29 mouse cellular contexts compared by ENCODE assay signal in the genomic region with DNA sequence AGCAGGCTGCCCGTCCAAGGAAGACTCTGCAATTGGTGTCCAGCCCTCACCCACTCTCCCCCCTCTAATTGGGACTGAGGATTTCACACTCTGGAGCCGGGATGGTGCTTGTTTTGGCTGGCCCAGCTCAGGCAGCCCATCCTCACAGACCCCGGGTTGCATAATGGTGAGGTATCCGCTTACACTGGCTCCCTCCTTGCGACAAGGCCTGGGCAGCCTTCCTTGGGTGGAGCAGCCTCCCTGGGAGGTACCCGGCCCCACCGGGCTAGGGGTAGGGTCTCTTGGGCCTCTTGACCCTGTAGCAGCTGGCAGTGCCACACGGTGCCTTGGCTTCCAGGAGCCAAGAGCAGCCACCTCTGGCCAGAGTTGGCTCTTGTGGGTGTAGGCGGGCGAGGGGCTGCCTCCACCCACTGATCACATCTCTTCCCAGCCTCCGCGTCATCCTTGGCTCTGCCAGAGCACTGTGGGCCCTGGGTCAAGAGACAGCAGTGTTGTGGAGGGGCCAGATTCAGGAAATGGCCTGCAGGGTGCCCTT. TPM values are rescaled to one million over a fixed set of nuclear protein-coding genes. Genes with fewer than 3 reads are reported as not detected.
A peak's percentile ranks its signal among the peaks of the same experiment; 100 is the strongest.
DNase-seq lines count a peak whose midpoint lies in the region; ATAC-seq lines count a peak whose summit lies in the region.
"Had no signal": no experiment of that assay in that cellular context is flagged by ENCODE, and none has a peak within 500 bp of the region (broad histone marks: within the 10 kb centered on the region; RNA-seq: fewer than 3 reads in every experiment).

No protein-coding gene starts in this region.

- H3K9me3 ChIP-seq in hindbrain, embryonic 10.5 days: no peaks in the 10 kb centered on the region
- H3K9me3 ChIP-seq in hindbrain, embryonic 14.5 days (ENCODE audit: control insufficient read depth, low read length): no peaks in the 10 kb centered on the region
- H3K9me3 ChIP-seq in embryonic facial prominence, embryonic 14.5 days (ENCODE audit: control insufficient read depth, low read length): no peaks in the 10 kb centered on the region
- no peaks in the 10 kb centered on the region for H3K9me3 ChIP-seq in limb, embryonic 12.5 days
- H3K9me3 ChIP-seq: embryonic facial prominence, embryonic 12.5 days; forebrain, embryonic 13.5 days; kidney, embryonic 15.5 days; limb, embryonic 15.5 days; liver, embryonic 15.5 days; midbrain, embryonic 12.5 days had no signal

- H3K36me3 ChIP-seq in hindbrain, embryonic 10.5 days: no peaks in the 10 kb centered on the region
- no peaks in the 10 kb centered on the region for H3K36me3 ChIP-seq in hindbrain, embryonic 14.5 days (replicated peaks; ENCODE audit: control insufficient read depth, insufficient read depth)
- H3K36me3 ChIP-seq in embryonic facial prominence, embryonic 14.5 days (ENCODE audit: control insufficient read depth, insufficient read depth, low read length): no peaks in the 10 kb centered on the region
- no peaks in the 10 kb centered on the region for H3K36me3 ChIP-seq in limb, embryonic 12.5 days
- H3K36me3 ChIP-seq: embryonic facial prominence, embryonic 12.5 days; kidney, embryonic 15.5 days; limb, embryonic 15.5 days; liver, embryonic 15.5 days; midbrain, embryonic 12.5 days had no signal

- H3K9ac ChIP-seq in hindbrain, embryonic 14.5 days: no peak overlapping the region
- H3K9ac ChIP-seq in embryonic facial prominence, embryonic 14.5 days (ENCODE audit: low read depth, low read length): no peak overlapping the region
- H3K9ac ChIP-seq in limb, embryonic 12.5 days (replicated peaks): no peak overlapping the region
- H3K9ac ChIP-seq: embryonic facial prominence, embryonic 12.5 days; forebrain, embryonic 13.5 days; kidney, embryonic 15.5 days; limb, embryonic 15.5 days; liver, embryonic 15.5 days; midbrain, embryonic 12.5 days had no signal

- H3K27ac ChIP-seq in hindbrain, embryonic 10.5 days: peak overlapping the region; percentile 66
- H3K27ac ChIP-seq in hindbrain, embryonic 14.5 days: no peak overlapping the region
- H3K27ac ChIP-seq in embryonic facial prominence, embryonic 14.5 days (replicated peaks; ENCODE audit: low read depth, low read length): no peak overlapping the region
- 0 out of 2 replicates have a peak overlapping the region, but pooled peaks have one; percentile 19 for H3K27ac ChIP-seq in limb, embryonic 12.5 days
- H3K27ac ChIP-seq: embryonic facial prominence, embryonic 12.5 days; forebrain, embryonic 13.5 days; kidney, embryonic 15.5 days; limb, embryonic 15.5 days; liver, embryonic 15.5 days; midbrain, embryonic 12.5 days had no signal

- H3K27me3 ChIP-seq in hindbrain, embryonic 10.5 days (ENCODE audit: insufficient read depth, poor library complexity, severe bottlenecking): peaks cover 54% of the 10 kb centered on the region
- H3K27me3 ChIP-seq in hindbrain, embryonic 14.5 days (ENCODE audit: control insufficient read depth, insufficient read depth, low read length): no peaks in the 10 kb centered on the region; the same call in 1 of the 2 replicates
- H3K27me3 ChIP-seq in embryonic facial prominence, embryonic 14.5 days (replicated peaks; ENCODE audit: control insufficient read depth, insufficient read depth, low read length): no peaks in the 10 kb centered on the region
- peaks cover 26% of the 10 kb centered on the region for H3K27me3 ChIP-seq in limb, embryonic 12.5 days
- H3K27me3 ChIP-seq: embryonic facial prominence, embryonic 12.5 days; liver, embryonic 15.5 days had no signal

- ATAC-seq in hindbrain, embryonic 14.5 days (ENCODE audit: low FRiP score): no peak
- ATAC-seq in embryonic facial prominence, embryonic 14.5 days (ENCODE audit: low read depth): 0 out of 2 replicates have a peak, but pooled peaks have one; percentile 41
- ATAC-seq in limb, embryonic 12.5 days (ENCODE audit: insufficient number of reproducible peaks, insufficient read depth, low FRiP score, low TSS enrichment, low read depth): no peak
- ATAC-seq: forebrain, embryonic 13.5 days; hindbrain, embryonic 16.5 days; intestine, postnatal 0 days had no signal

- no peak overlapping the region for H3K4me2 ChIP-seq in hindbrain, embryonic 14.5 days (replicated peaks)
- no peak overlapping the region for H3K4me2 ChIP-seq in embryonic facial prominence, embryonic 14.5 days (ENCODE audit: low read depth, low read length)
- no peak overlapping the region for H3K4me2 ChIP-seq in limb, embryonic 12.5 days
- H3K4me2 ChIP-seq: embryonic facial prominence, embryonic 12.5 days; forebrain, embryonic 13.5 days; kidney, embryonic 15.5 days; limb, embryonic 15.5 days; liver, embryonic 15.5 days; midbrain, embryonic 12.5 days had no signal

- WGBS in hindbrain, embryonic 10.5 days: 66% methylated on average over 12 of the region's 12 CpGs
- WGBS in hindbrain, embryonic 14.5 days: 72% methylated on average over 12 of the region's 12 CpGs
- 58% methylated on average over 11 of the region's 12 CpGs for WGBS in embryonic facial prominence, embryonic 14.5 days
- WGBS in limb, embryonic 12.5 days: 55% methylated on average over 12 of the region's 12 CpGs

- no peak overlapping the region for H3K4me3 ChIP-seq in hindbrain, embryonic 10.5 days
- no peak overlapping the region for H3K4me3 ChIP-seq in hindbrain, embryonic 14.5 days (replicated peaks; ENCODE audit: low read length)
- no peak overlapping the region for H3K4me3 ChIP-seq in embryonic facial prominence, embryonic 14.5 days (ENCODE audit: low read depth, low read length)
- no peak overlapping the region for H3K4me3 ChIP-seq in limb, embryonic 12.5 days (replicated peaks)
- H3K4me3 ChIP-seq: embryonic facial prominence, embryonic 12.5 days; forebrain, embryonic 13.5 days; kidney, embryonic 15.5 days; limb, embryonic 15.5 days; liver, embryonic 15.5 days; midbrain, embryonic 12.5 days had no signal

- DNase-seq in hindbrain, embryonic 10.5 days (ENCODE audit: low spot score): no peak
- no peak for DNase-seq in hindbrain, embryonic 14.5 days (ENCODE audit: low spot score)
- DNase-seq in adrenal gland, postnatal 14 days: peak; percentile 32
- DNase-seq in embryonic facial prominence, embryonic 14.5 days (ENCODE audit: low spot score): no peak
- DNase-seq in ovary, postnatal 10 days (ENCODE audit: low spot score): no peak
- DNase-seq in urinary bladder, adult 2 months (ENCODE audit: low spot score): no peak
- DNase-seq: cerebellum, adult 9-11 months; heart, postnatal 36 days; right cerebral cortex, postnatal 25 days; thymus, postnatal 14 days had no signal

- peaks cover 24% of the 10 kb centered on the region for H3K4me1 ChIP-seq in hindbrain, embryonic 10.5 days (replicated peaks)
- H3K4me1 ChIP-seq in hindbrain, embryonic 14.5 days (replicated peaks; ENCODE audit: control insufficient read depth, insufficient read depth, low read length): no peaks in the 10 kb centered on the region
- 0 out of 2 replicates have a peak, but pooled peaks cover 10% of the 10 kb centered on the region for H3K4me1 ChIP-seq in embryonic facial prominence, embryonic 14.5 days (ENCODE audit: control insufficient read depth, insufficient read depth, low read length)
- peaks cover 72% of the 10 kb centered on the region for H3K4me1 ChIP-seq in limb, embryonic 12.5 days (replicated peaks)
- H3K4me1 ChIP-seq: forebrain, embryonic 13.5 days; kidney, embryonic 15.5 days; liver, embryonic 15.5 days; midbrain, embryonic 12.5 days had no signal

RNA-seq across cellular contexts. Expression of a gene that starts 4.9 kb away (rescaled TPM):
- not detected in 2 replicates for polyA plus RNA-seq in hindbrain, embryonic 10.5 days (2016; fragmentation: Nextera tagmentation; extraction: Ambion mirVana)
- not detected in 2 replicates for polyA plus RNA-seq in hindbrain, embryonic 14.5 days (2014; fragmentation: Nextera tagmentation; extraction: Ambion mirVana)
- total RNA-seq in adrenal gland, postnatal 14 days (2021): not detected in 2 replicates
- polyA plus RNA-seq in embryonic facial prominence, embryonic 14.5 days (2014; fragmentation: Nextera tagmentation; extraction: Ambion mirVana): not detected in 2 replicates
- not detected in 2 replicates for polyA plus RNA-seq in limb, embryonic 12.5 days (2016; fragmentation: Nextera tagmentation; extraction: Ambion mirVana)
- polyA plus RNA-seq in urinary bladder, adult 2 months (2012; rRNA removed): not detected in 2 replicates
- total RNA-seq: heart, adult 18-20 months; heart, postnatal 36 days; layer of hippocampus, postnatal 14 days; left cerebral cortex, postnatal 10 days had no signal
- polyA plus RNA-seq: C2C12; cortical plate, adult 2 months; embryonic facial prominence, embryonic 12.5 days; forebrain, embryonic 13.5 days; frontal cortex, adult 2 months; heart, embryonic 14.5 days; hindbrain, embryonic 16.5 days; intestine, postnatal 0 days; kidney, embryonic 15.5 days; large intestine, adult 2 months; limb, embryonic 15.5 days; liver, embryonic 15.5 days; lung, embryonic 16.5 days; midbrain, embryonic 12.5 days; neural tube, embryonic 14.5 days had no signal

RNA-seq across cellular contexts. Expression of a gene that starts 26.1 kb away (rescaled TPM):
- 15.3 and 23.5 TPM in 2 replicates for polyA plus RNA-seq in hindbrain, embryonic 10.5 days (2016; fragmentation: Nextera tagmentation; extraction: Ambion mirVana)
- polyA plus RNA-seq in hindbrain, embryonic 14.5 days (2014; fragmentation: Nextera tagmentation; extraction: Ambion mirVana): 13.2 and 15.6 TPM in 2 replicates
- total RNA-seq in adrenal gland, postnatal 14 days (2021): 10.2 and 12.7 TPM in 2 replicates
- 12.7 and 17.2 TPM in 2 replicates for polyA plus RNA-seq in embryonic facial prominence, embryonic 14.5 days (2014; fragmentation: Nextera tagmentation; extraction: Ambion mirVana)
- polyA plus RNA-seq in limb, embryonic 12.5 days (2016; fragmentation: Nextera tagmentation; extraction: Ambion mirVana): 97.9 and 115 TPM in 2 replicates
- polyA plus RNA-seq in urinary bladder, adult 2 months (2012; rRNA removed): 6.2 and 6.4 TPM in 2 replicates
- polyA plus RNA-seq: C2C12 had no signal

Comparison
In these comparisons a context has a peak if more than half of its experiments do, and no peak if none do; other contexts are left out.
1. H3K27ac ChIP-seq: peak in hindbrain, embryonic 10.5 days (single experiment) and limb, embryonic 12.5 days (single experiment); none in hindbrain, embryonic 14.5 days (single experiment) and embryonic facial prominence, embryonic 14.5 days (single experiment).